Mouse (Mus musculus) MEL (cell line): Measurements from ENCODE around the gene Rnf10.

Experiments used
- CHD1 ChIP-seq: IDR thresholded peaks from 2 replicates; pipeline ENCODE4 v1.6.1; 2012; ENCODE audit warnings: low read depth, mild to moderate bottlenecking, inconsistent platforms, low read length, improper control_type of control experiment
- CTCF ChIP-seq, 3 experiments: IDR thresholded peaks in 2 of 3; conservative IDR thresholded peaks in 1 of 3; 2 replicates each; pipeline ENCODE4 v1.5.1; 2011 to 2012; ENCODE audit warnings: low read length in 3 of 3, low read depth in 2 of 3, mild to moderate bottlenecking in 2 of 3, improper control_type of control experiment in 1 of 3, inconsistent platforms in 1 of 3, mixed read lengths in 1 of 3, moderate library complexity in 1 of 3; ENCODE audit not compliant: control insufficient read depth in 1 of 3, insufficient read depth in 1 of 3, poor library complexity in 1 of 3, severe bottlenecking in 1 of 3
- E2F4 ChIP-seq: IDR thresholded peaks from 2 replicates; pipeline ENCODE4 v1.6.1; 2011; ENCODE audit warnings: low read depth, low read length, improper control_type of control experiment, borderline replicate concordance
- GATA1 ChIP-seq: IDR thresholded peaks from 2 replicates; pipeline ENCODE4 v1.6.1; 2011; ENCODE audit warnings: low read depth, low read length, improper control_type of control experiment
- POLR2A ChIP-seq, 2 experiments: IDR thresholded peaks; 2 replicates each; pipeline ENCODE4 v1.6.1; 2011 to 2012; ENCODE audit warnings: low read length in 2 of 2, mild to moderate bottlenecking in 2 of 2, control low read depth in 1 of 2, improper control_type of control experiment in 1 of 2, low read depth in 1 of 2, moderate library complexity in 1 of 2; ENCODE audit not compliant: control insufficient read depth in 1 of 2, insufficient read depth in 1 of 2, poor library complexity in 1 of 2
- TCF12 ChIP-seq: IDR thresholded peaks from 2 replicates; pipeline ENCODE4 v1.6.1; 2014; ENCODE audit warnings: low read depth, mild to moderate bottlenecking, inconsistent platforms, low read length, improper control_type of control experiment, moderate library complexity
- ZC3H11A ChIP-seq: IDR thresholded peaks from 2 replicates; pipeline ENCODE4 v1.6.1; 2012; ENCODE audit warnings: low read depth, mild to moderate bottlenecking, inconsistent platforms, low read length, improper control_type of control experiment

DNA sequence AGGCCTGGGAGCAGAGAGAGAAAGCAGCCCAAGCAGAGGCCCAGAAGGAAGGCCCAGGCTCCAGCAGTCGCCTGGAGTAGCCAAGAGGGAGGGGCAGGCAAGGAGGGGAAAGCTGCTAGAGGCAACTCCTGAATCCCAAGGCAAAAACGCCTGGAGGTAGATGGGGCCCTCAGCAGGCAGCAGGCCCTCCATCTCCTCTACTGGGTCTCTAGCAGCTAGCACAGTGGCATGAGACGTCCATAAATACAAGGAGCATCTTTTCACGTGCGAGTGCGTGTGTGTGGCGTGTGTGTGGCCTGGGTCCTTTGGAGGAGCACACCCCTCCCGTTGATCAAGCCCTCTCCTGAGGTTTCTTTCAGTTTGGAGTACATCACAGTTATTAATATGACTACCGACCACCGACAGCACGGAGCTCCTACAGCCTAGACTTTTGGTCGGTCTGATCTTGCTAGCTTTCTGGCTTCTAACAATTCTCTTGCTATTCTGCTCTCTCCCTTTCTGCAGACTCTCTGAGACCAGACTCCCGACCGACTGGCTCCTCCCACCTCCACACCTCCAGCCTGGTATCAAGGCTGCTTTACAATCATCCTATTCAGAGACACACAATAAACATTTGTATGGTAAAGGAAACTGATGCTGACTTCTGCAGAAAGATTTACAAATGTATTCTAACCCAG is 44.4 kb upstream of the Rnf10 start:
- TF ChIP-seq CHD1, result no peak
- no peak for TF ChIP-seq POLR2A (IDR thresholded peaks at IDR 0.05; ENCODE audit: control insufficient read depth in 1 of 2, insufficient read depth in 1 of 2, low read depth in 1 of 2, low read length in 2 of 2, poor library complexity in 1 of 2)
- TF ChIP-seq E2F4, result no peak
- TF ChIP-seq CTCF (IDR thresholded peaks at IDR 0.05 in 2 of 3, conservative IDR thresholded peaks at IDR 0.05 in 1 of 3; ENCODE audit: control insufficient read depth in 1 of 3, insufficient read depth in 1 of 3, low read depth in 2 of 3, low read length in 3 of 3, poor library complexity in 1 of 3, severe bottlenecking in 1 of 3), result no peak
- no peak for TF ChIP-seq ZC3H11A
- TF ChIP-seq TCF12, result no peak
- TF ChIP-seq GATA1, result no peak
